In the genomic region with DNA sequence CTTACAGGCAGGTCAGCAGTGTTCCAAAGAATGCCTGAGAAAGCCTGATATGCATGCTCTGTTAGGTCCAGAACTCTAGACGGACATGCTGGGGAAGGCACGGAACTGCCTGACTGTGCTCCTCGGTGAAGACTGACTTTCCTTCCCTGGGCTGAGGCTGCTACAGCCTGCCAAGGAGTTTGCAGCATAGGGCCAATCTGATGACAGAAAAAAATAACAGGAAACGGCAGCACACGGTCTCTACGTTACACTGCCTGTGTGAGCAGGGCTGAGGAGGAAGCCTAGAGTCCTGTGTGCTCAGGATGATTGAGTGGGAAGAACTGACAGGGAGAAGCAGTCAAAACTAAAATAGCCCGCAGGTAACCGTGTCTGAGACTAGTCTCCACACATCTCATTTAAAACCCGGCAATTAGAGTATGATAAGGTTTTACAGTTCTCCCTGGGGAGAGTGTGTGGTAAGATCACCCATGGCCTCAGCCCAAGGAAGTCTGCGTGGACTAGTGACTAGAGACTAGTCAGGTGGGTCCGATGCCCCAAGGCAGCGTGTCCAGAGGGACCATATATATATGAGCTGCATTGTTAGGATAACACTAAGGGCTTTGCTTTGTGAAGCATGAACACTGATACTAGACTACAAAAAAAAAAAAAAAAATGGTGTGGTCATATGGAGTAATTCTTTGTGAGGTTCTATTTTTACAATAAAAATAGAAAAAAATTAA, we compare ENCODE assay signal across 10 mouse cellular contexts. TPM values are rescaled to one million over a fixed set of nuclear protein-coding genes. Genes with fewer than 3 reads are reported as not detected.
DNase-seq lines count a peak whose midpoint lies in the region; ATAC-seq and TF ChIP-seq lines count a peak whose summit lies in the region.
"Had no signal": no experiment of that assay in that cellular context is flagged by ENCODE, and none has a peak within 500 bp of the region (broad histone marks: within the 10 kb centered on the region; RNA-seq: fewer than 3 reads in every experiment).

No protein-coding gene starts in this region.

- no peak overlapping the region for H3K27ac ChIP-seq in forebrain, embryonic 13.5 days
- no peak overlapping the region for H3K27ac ChIP-seq in forebrain, embryonic 10.5 days
- no peak overlapping the region; the same call in 1 of the 2 replicates for H3K27ac ChIP-seq in MEL (ENCODE audit: control insufficient read depth, low read depth, low read length)
- H3K27ac ChIP-seq in heart, postnatal 0 days (ENCODE audit: low read depth): peak overlapping the region; percentile 61
- H3K27ac ChIP-seq: liver, embryonic 14.5 days had no signal

- no peak overlapping the region for H3K4me3 ChIP-seq in forebrain, embryonic 13.5 days
- no peak overlapping the region for H3K4me3 ChIP-seq in forebrain, embryonic 10.5 days
- H3K4me3 ChIP-seq in MEL (ENCODE audit: control insufficient read depth in 1 of 2, insufficient read depth in 1 of 2, low read depth in 2 of 2, low read length in 2 of 2): no peak overlapping the region
- no peak overlapping the region for H3K4me3 ChIP-seq in heart, postnatal 0 days (ENCODE audit: low read depth, low read length)

- H3K36me3 ChIP-seq in forebrain, embryonic 13.5 days (ENCODE audit: poor library complexity, severe bottlenecking): no peaks in the 10 kb centered on the region
- H3K36me3 ChIP-seq in forebrain, embryonic 10.5 days (replicated peaks): no peaks in the 10 kb centered on the region
- no peaks in the 10 kb centered on the region for H3K36me3 ChIP-seq in MEL (ENCODE audit: control insufficient read depth in 1 of 2, insufficient read depth in 2 of 2, low read length in 2 of 2)
- no peaks in the 10 kb centered on the region for H3K36me3 ChIP-seq in heart, postnatal 0 days (replicated peaks; ENCODE audit: control insufficient read depth, insufficient read depth, low read length)

- 74% methylated on average over 12 of the region's 12 CpGs for WGBS in forebrain, embryonic 13.5 days
- WGBS in forebrain, embryonic 10.5 days: 77% methylated on average over 12 of the region's 12 CpGs
- WGBS in heart, postnatal 0 days: 32% methylated on average over 12 of the region's 12 CpGs

- H3K79me2 ChIP-seq in MEL (ENCODE audit: control insufficient read depth, insufficient read depth, low read length, poor library complexity): no peaks in the 10 kb centered on the region

- DNase-seq in forebrain, embryonic 10.5 days (ENCODE audit: extremely low spot score, low spot score): no peak
- DNase-seq in MEL (ENCODE audit: low read depth, low spot score): peak; percentile 28
- DNase-seq in heart, postnatal 0 days (ENCODE audit: low spot score): peak; percentile 61
- DNase-seq in kidney, postnatal 14 days: peak; percentile 34
- DNase-seq in cerebellum, adult 9-11 months: no peak
- no peak for DNase-seq in embryo, embryonic 11 days
- no peak for DNase-seq in gastrocnemius, postnatal 4 days (ENCODE audit: low spot score in 2 of 2)

- no peak for TF ChIP-seq POLR2A in MEL (IDR thresholded peaks at IDR 0.05; ENCODE audit: control insufficient read depth in 1 of 2, insufficient read depth in 1 of 2, low read depth in 1 of 2, low read length in 2 of 2, poor library complexity in 1 of 2)

- no peaks in the 10 kb centered on the region for H3K27me3 ChIP-seq in forebrain, embryonic 13.5 days
- H3K27me3 ChIP-seq in forebrain, embryonic 10.5 days (ENCODE audit: poor library complexity, severe bottlenecking): peaks cover 12% of the 10 kb centered on the region
- H3K27me3 ChIP-seq in MEL (ENCODE audit: control insufficient read depth in 1 of 2, insufficient read depth in 2 of 2, low read length in 2 of 2): no peaks in the 10 kb centered on the region; a peak in 1 of 4 replicates
- no peaks in the 10 kb centered on the region for H3K27me3 ChIP-seq in heart, postnatal 0 days (ENCODE audit: control insufficient read depth, insufficient read depth, low read length)

- ATAC-seq in forebrain, embryonic 13.5 days: peak; percentile 24; the same call in 1 of the 2 replicates
- peak; percentile 80 for ATAC-seq in heart, postnatal 0 days (ENCODE audit: insufficient read depth, low read depth)
- ATAC-seq: Patski had no signal

- H3K9me3 ChIP-seq in forebrain, embryonic 13.5 days (replicated peaks): no peaks in the 10 kb centered on the region
- H3K9me3 ChIP-seq in forebrain, embryonic 10.5 days: no peaks in the 10 kb centered on the region
- no peaks in the 10 kb centered on the region for H3K9me3 ChIP-seq in MEL (replicated peaks; ENCODE audit: insufficient read depth, low read length)
- H3K9me3 ChIP-seq in heart, postnatal 0 days (replicated peaks; ENCODE audit: control insufficient read depth, low read length): no peaks in the 10 kb centered on the region

- no peaks in the 10 kb centered on the region for H3K4me1 ChIP-seq in forebrain, embryonic 13.5 days
- peaks cover 14% of the 10 kb centered on the region for H3K4me1 ChIP-seq in forebrain, embryonic 10.5 days
- H3K4me1 ChIP-seq in MEL (ENCODE audit: control insufficient read depth in 1 of 2, insufficient read depth in 2 of 2, low read length in 2 of 2): no peaks in the 10 kb centered on the region
- no peaks in the 10 kb centered on the region for H3K4me1 ChIP-seq in heart, postnatal 0 days (ENCODE audit: control insufficient read depth, insufficient read depth)

- no peak overlapping the region for H3K4me2 ChIP-seq in forebrain, embryonic 13.5 days
- H3K4me2 ChIP-seq in heart, postnatal 0 days (ENCODE audit: low read depth, low read length): peak overlapping the region; percentile 17

- TF ChIP-seq EP300 in MEL (IDR thresholded peaks at IDR 0.05; ENCODE audit: low read depth in 1 of 2, low read length in 2 of 2): no peak
- TF ChIP-seq EP300 in heart, postnatal 0 days (IDR thresholded peaks at IDR 0.05; ENCODE audit: low read depth): no peak

- TF ChIP-seq RAD21 in MEL (IDR thresholded peaks at IDR 0.05; ENCODE audit: low read depth, low read length): no peak

- no peak overlapping the region for H3K9ac ChIP-seq in forebrain, embryonic 13.5 days
- no peak overlapping the region for H3K9ac ChIP-seq in MEL (ENCODE audit: control insufficient read depth, low read depth, low read length, poor library complexity, severe bottlenecking)
- H3K9ac ChIP-seq in heart, postnatal 0 days (replicated peaks; ENCODE audit: low read depth, low read length): no peak overlapping the region
- H3K9ac ChIP-seq: liver, embryonic 14.5 days had no signal

- no peak for TF ChIP-seq CTCF in MEL (IDR thresholded peaks at IDR 0.05 in 2 of 3, conservative IDR thresholded peaks at IDR 0.05 in 1 of 3; ENCODE audit: control insufficient read depth in 1 of 3, insufficient read depth in 1 of 3, low read depth in 2 of 3, low read length in 3 of 3, poor library complexity in 1 of 3, severe bottlenecking in 1 of 3)
- no peak for TF ChIP-seq CTCF in heart, postnatal 0 days (IDR thresholded peaks at IDR 0.05; ENCODE audit: low read depth)

TF ChIP-seq in MEL, 35 proteins besides CTCF, POLR2A, EP300 and RAD21:
- TF ChIP-seq POLR2AphosphoS5 (IDR thresholded peaks at IDR 0.05; ENCODE audit: borderline replicate concordance, low read depth, low read length): no peak
- no peak for TF ChIP-seq ZNF384 (IDR thresholded peaks at IDR 0.05; ENCODE audit: low read depth, low read length)
- TF ChIP-seq MAZ (IDR thresholded peaks at IDR 0.05; ENCODE audit: low read depth, low read length): no peak
- TF ChIP-seq MAX (IDR thresholded peaks at IDR 0.05; ENCODE audit: low read length): no peak
- TF ChIP-seq CHD1 (IDR thresholded peaks at IDR 0.05; ENCODE audit: low read depth, low read length): no peak
- no peak for TF ChIP-seq ETS1 (IDR thresholded peaks at IDR 0.05; ENCODE audit: low read depth, low read length)
- TF ChIP-seq RCOR1 (IDR thresholded peaks at IDR 0.05; ENCODE audit: low read depth, low read length): no peak
- no peak for TF ChIP-seq POLR2AphosphoS2 (IDR thresholded peaks at IDR 0.05; ENCODE audit: low read length)
- TF ChIP-seq USF2 (IDR thresholded peaks at IDR 0.05; ENCODE audit: borderline replicate concordance in 1 of 2, insufficient read depth in 1 of 2, low read depth in 1 of 2, low read length in 2 of 2): no peak
- no peak for TF ChIP-seq UBTF (IDR thresholded peaks at IDR 0.05; ENCODE audit: borderline replicate concordance, insufficient read depth, low read depth, low read length)
- TF ChIP-seq ZC3H11A (IDR thresholded peaks at IDR 0.05; ENCODE audit: low read depth, low read length): no peak
TF ChIP-seq in MEL: peak in this region for 0.

RNA-seq across cellular contexts. Expression of a gene that starts 6.3 kb away (rescaled TPM):
- polyA plus RNA-seq in forebrain, embryonic 13.5 days (2015; fragmentation: Nextera tagmentation; extraction: Ambion mirVana): 1.2 and 1.5 TPM in 2 replicates
- polyA plus RNA-seq in forebrain, embryonic 10.5 days (2016; fragmentation: Nextera tagmentation; extraction: Ambion mirVana): 2.8 and 2.9 TPM in 2 replicates
- total RNA-seq in MEL (2012; rRNA removed): 0.20 and 0.31 TPM in 2 replicates
- polyA plus RNA-seq in MEL (2012; ENCODE audit: insufficient read depth in 1 of 2, insufficient read length in 2 of 2, low read depth in 1 of 2, low replicate concordance in 2 of 2, missing spikeins in 1 of 2): under 1 TPM in 1 of 2 experiments, not detected in 1; 0.31 TPM
- total RNA-seq in heart, postnatal 0 days (2014; rRNA removed; ENCODE audit: low replicate concordance): 9.1 and 9.7 TPM in 2 replicates
- polyA plus RNA-seq in heart, postnatal 0 days (2015; fragmentation: Nextera tagmentation; extraction: Ambion mirVana): 11.3 and 12.5 TPM in 2 replicates
- total RNA-seq in gastrocnemius, postnatal 4 days (2021): 1 to 10 TPM; 2.3 to 3.1 TPM
- polyA plus RNA-seq: Patski had no signal

Comparison
In these comparisons a context has a peak if more than half of its experiments do, and no peak if none do; other contexts are left out.
1. DNase-seq: peak in MEL (single experiment), heart, postnatal 0 days (single experiment) and kidney, postnatal 14 days (single experiment); none in forebrain, embryonic 10.5 days (single experiment), cerebellum, adult 9-11 months (single experiment), embryo, embryonic 11 days (single experiment) and gastrocnemius, postnatal 4 days (0 of 2).